Mouse (Mus musculus) limb, embryonic 11.5 days (tissue): ENCODE data around the gene Car4. TPM values are rescaled to one million over a fixed set of nuclear protein-coding genes. Genes with fewer than 3 reads are reported as not detected.

Source experiments
- ATAC-seq: fragments of 200-750 bp; cut with Nextera tagmentation; 2 replicates; pipeline ENCODE4 v1.8.0; 2017; ENCODE audit warnings: low read depth; ENCODE audit not compliant: insufficient number of reproducible peaks, low FRiP score, low TSS enrichment
- DNase-seq: peaks from one replicate; pipeline ENCODE4 v3.0.0-alpha.2; 2015; ENCODE audit warnings: low spot score
- H3K27ac ChIP-seq: fragments of 300-500 bp; sonication (generic); replicated peaks from 2 replicates; pipeline ENCODE4 v1.5.1; 2014; ENCODE audit warnings: low read depth, mild to moderate bottlenecking, low read length
- H3K27me3 ChIP-seq: fragments of 300-500 bp; sonication (generic); 2 replicates; pipeline ENCODE4 v1.6.1; 2014; ENCODE audit warnings: mild to moderate bottlenecking, low read length, mixed read lengths; ENCODE audit not compliant: control insufficient read depth, insufficient read depth
- H3K36me3 ChIP-seq: fragments of 300-500 bp; sonication (generic); 2 replicates; pipeline ENCODE4 v1.6.1; 2014; ENCODE audit warnings: mild to moderate bottlenecking, low read length, moderate library complexity, mixed read lengths; ENCODE audit not compliant: control insufficient read depth, insufficient read depth
- H3K4me1 ChIP-seq: fragments of 300-500 bp; sonication (generic); 2 replicates; pipeline ENCODE4 v1.6.1; 2014; ENCODE audit warnings: low read length, mixed read lengths; ENCODE audit not compliant: control insufficient read depth, insufficient read depth
- H3K4me2 ChIP-seq: fragments of 300-500 bp; sonication (generic); 2 replicates; pipeline ENCODE4 v1.6.1; 2014; ENCODE audit warnings: low read depth, mild to moderate bottlenecking, moderate library complexity; ENCODE audit not compliant: severe bottlenecking
- H3K4me3 ChIP-seq: fragments of 300-500 bp; sonication (generic); 2 replicates; pipeline ENCODE4 v1.5.1; 2014; ENCODE audit warnings: low read depth, low read length
- H3K9ac ChIP-seq: fragments of 300-500 bp; sonication (generic); 2 replicates; pipeline ENCODE4 v1.6.1; 2014; ENCODE audit warnings: mild to moderate bottlenecking, low read length
- H3K9me3 ChIP-seq: fragments of 300-500 bp; sonication (generic); 2 replicates; pipeline ENCODE4 v1.6.1; 2016; ENCODE audit warnings: low read length; ENCODE audit not compliant: control insufficient read depth
- WGBS: fragments of 180-500 bp; shearing (Covaris S2); extraction: QIAGEN DNeasy Blood & Tissue Kit; methylation state at CpG from one replicate; pipeline ENCODE4 v1.1.7; 2014; 5-methylcytosine and 5-hydroxymethylcytosine counted together
- polyA plus RNA-seq: library from polyadenylated mRNA; unstranded; fragments of >200 nt; fragmentation: Nextera tagmentation; extraction: Ambion mirVana; gene quantifications from 2 replicates; pipeline ENCODE4 v1.2.1, GENCODE M21; 2014

Car4 gene
- polyA plus RNA-seq, 1 experiment from 2014 or later, result 0.17 TPM

GRCm38 (mm10) chr11:84988341-84988919 is 30.8 kb downstream of the Car4 start:
- H3K4me1 ChIP-seq, result no peaks in the 10 kb centered on the region
- ATAC-seq, result no peak
- no peak overlapping the region for H3K4me2 ChIP-seq
- H3K27me3 ChIP-seq, result no peaks in the 10 kb centered on the region
- 95% methylated on average over 3 of the region's 3 CpGs for WGBS
- no peaks in the 10 kb centered on the region; the same call in 1 of the 2 replicates for H3K36me3 ChIP-seq
- H3K4me3 ChIP-seq, result no peak overlapping the region
- no peaks in the 10 kb centered on the region for H3K9me3 ChIP-seq
- no peak overlapping the region for H3K27ac ChIP-seq
- no peak for DNase-seq
- no peak overlapping the region for H3K9ac ChIP-seq

GRCm38 (mm10) chr11:84992996-84993395 is 35.4 kb downstream of the Car4 start:
- Histone ChIP-seq H3K9ac (no peak overlapping the region), H3K36me3 (peaks cover 2% of the 10 kb centered on the region; the same call in 1 of the 2 replicates), H3K4me2 (no peak overlapping the region), H3K27ac (no peak overlapping the region), H3K9me3 (no peaks in the 10 kb centered on the region), H3K4me1 (no peaks in the 10 kb centered on the region), H3K27me3 (no peaks in the 10 kb centered on the region), H3K4me3 (no peak overlapping the region)
- 88% methylated on average over 1 of the region's 1 CpGs for WGBS
- no peak for ATAC-seq
- no peak for DNase-seq

- H3K4me3 ChIP-seq, result no peak overlapping the region
- no peaks in the 10 kb centered on the region for H3K27me3 ChIP-seq
- H3K4me1 ChIP-seq, result no peaks in the 10 kb centered on the region
- no peak overlapping the region for H3K4me2 ChIP-seq
- H3K27ac ChIP-seq, result no peak overlapping the region
- peaks cover 2% of the 10 kb centered on the region; the same call in 1 of the 2 replicates for H3K36me3 ChIP-seq
- no peak overlapping the region for H3K9ac ChIP-seq
- H3K9me3 ChIP-seq, result no peaks in the 10 kb centered on the region
- 71% methylated on average over 1 of the region's 1 CpGs for WGBS
- DNase-seq, result no peak
- no peak for ATAC-seq
Observed at GRCm38 (mm10) chr11:84995241-84995640, 37.7 kb downstream of the Car4 start.

- no peak for DNase-seq
- H3K27ac ChIP-seq, result no peak overlapping the region
- H3K27me3 ChIP-seq, result no peaks in the 10 kb centered on the region
- no peak for ATAC-seq
- 91% methylated on average over 3 of the region's 3 CpGs for WGBS
- no peaks in the 10 kb centered on the region for H3K9me3 ChIP-seq
- no peak overlapping the region for H3K4me2 ChIP-seq
- no peak overlapping the region for H3K4me3 ChIP-seq
- no peaks in the 10 kb centered on the region for H3K4me1 ChIP-seq
- no peak overlapping the region for H3K9ac ChIP-seq
- peaks cover 2% of the 10 kb centered on the region; the same call in 1 of the 2 replicates for H3K36me3 ChIP-seq
Observed at GRCm38 (mm10) chr11:85003566-85003965, 46.0 kb downstream of the Car4 start.

GRCm38 (mm10) chr11:85013121-85013520 is 55.5 kb downstream of the Car4 start:
- no peak for ATAC-seq
- Histone ChIP-seq H3K4me3 (no peak overlapping the region), H3K4me2 (no peak overlapping the region), H3K9ac (no peak overlapping the region), H3K4me1 (no peaks in the 10 kb centered on the region), H3K9me3 (no peaks in the 10 kb centered on the region), H3K36me3 (no peaks in the 10 kb centered on the region), H3K27ac (no peak overlapping the region), H3K27me3 (no peaks in the 10 kb centered on the region)
- DNase-seq, result no peak

Other genes starting within 250 kb of the Car4 start
- gene Mrm1, start 138.3 kb upstream of the Car4 start, polyA plus RNA-seq, result 5.9 and 8.1 TPM in 2 replicates
- 11.2 and 13.9 TPM in 2 replicates for gene Dhrs11, start 128.8 kb upstream of the Car4 start, polyA plus RNA-seq
- 69.3 and 69.8 TPM in 2 replicates for gene Ggnbp2, start 87.0 kb upstream of the Car4 start, polyA plus RNA-seq
- gene Myo19, start 77.6 kb upstream of the Car4 start, polyA plus RNA-seq, result 12.3 and 13.4 TPM in 2 replicates
- 3.1 and 3.2 TPM in 2 replicates for gene Pigw, start 77.5 kb upstream of the Car4 start, polyA plus RNA-seq
- gene Znhit3, start 41.4 kb upstream of the Car4 start, polyA plus RNA-seq, result 72.4 and 73.5 TPM in 2 replicates
- gene Usp32, start 182.4 kb downstream of the Car4 start, polyA plus RNA-seq, result 4.1 and 4.6 TPM in 2 replicates
- 0.50 and 0.84 TPM in 2 replicates for gene 1700125H20Rik, start 212.6 kb downstream of the Car4 start, polyA plus RNA-seq